Mouse (Mus musculus): ENCODE measurements around the gene Zfp433.
"Not testable (repeated sequence)": the region's sequence is repeated elsewhere in the genome, so short reads cannot be mapped to it uniquely, and the experiment has no call there.

Zfp433 gene

GRCm38 (mm10) chr10:81704531-81705301, at the start of gene Zfp433:
Gene Zfp433, plus strand, starts transcription at chr10:81704825.
- DNase-seq: not testable (repeated sequence)

- DNase-seq: no peak
Observed at GRCm38 (mm10) chr10:81655178-81655577, 49.4 kb upstream of the Zfp433 start.

- no peak for DNase-seq
Observed at GRCm38 (mm10) chr10:81656174-81656573, 48.5 kb upstream of the Zfp433 start.

GRCm38 (mm10) chr10:81687114-81687513, 17.5 kb upstream of the Zfp433 start:
- DNase-seq: not testable (repeated sequence)

- not testable (repeated sequence) for DNase-seq
Observed at GRCm38 (mm10) chr10:81770506-81771403, 66.1 kb downstream of the Zfp433 start, which contains the start of gene Gm3055. Gene Gm3055, minus strand, starts transcription at chr10:81771161.

- DNase-seq: not testable (repeated sequence)
Observed at GRCm38 (mm10) chr10:81771404-81771777, 66.8 kb downstream of the Zfp433 start.

Measured in lung, adult 18-20 months (tissue).